Mouse (Mus musculus): Measurements from ENCODE around the gene Il5ra. TPM values are rescaled to one million over a fixed set of nuclear protein-coding genes. Genes with fewer than 3 reads are reported as not detected.

Il5ra gene
- polyA plus RNA-seq (2012; rRNA removed; ENCODE audit: low replicate concordance): 0.05 TPM in 1 of 2 replicates, not detected in the other

GRCm38 (mm10) chr6:106748887-106749388, at the start of gene Il5ra:
Gene Il5ra (minus strand): TSS chr6:106749037.

GRCm38 (mm10) chr6:106768640-106769289, 19.9 kb upstream of the Il5ra start, which contains the start of gene Trnt1:
Gene Trnt1 (plus strand): TSS chr6:106769120.

Other genes with a start within 250 kb of the Il5ra start
- 3.2 and 14.2 TPM in 2 replicates for gene Trnt1, start 20.1 kb upstream of the Il5ra start, polyA plus RNA-seq (2012; rRNA removed; ENCODE audit: low replicate concordance)
- 3.4 and 4.6 TPM in 2 replicates for gene Crbn, start 51.0 kb upstream of the Il5ra start, polyA plus RNA-seq (2012; rRNA removed; ENCODE audit: low replicate concordance)

Measured in duodenum, adult 2 months (tissue).